Mouse (Mus musculus) heart, embryonic 16.5 days (tissue): ENCODE data around the gene Olfr769. TPM values are rescaled to one million over a fixed set of nuclear protein-coding genes. Genes with fewer than 3 reads are reported as not detected.

Source experiments
- polyA plus RNA-seq: library from polyadenylated mRNA; unstranded; fragments of >200 nt; fragmentation: Nextera tagmentation; extraction: Ambion mirVana; gene quantifications from 2 replicates; pipeline ENCODE4 v1.2.1, GENCODE M21; 2015

Olfr769 gene
- polyA plus RNA-seq, 1 experiment from 2014 or later = not detected

Other genes starting within 250 kb of the Olfr769 start
- gene Gdf11, start 226.1 kb downstream of the Olfr769 start, polyA plus RNA-seq = 1.7 and 2.0 TPM in 2 replicates
- gene Cd63, start 216.9 kb downstream of the Olfr769 start, polyA plus RNA-seq = 402 and 430 TPM in 2 replicates
- 13.0 and 14.6 TPM in 2 replicates for gene Rdh5, start 195.0 kb downstream of the Olfr769 start, polyA plus RNA-seq
- gene Bloc1s1, start 193.8 kb downstream of the Olfr769 start, polyA plus RNA-seq = 224 and 225 TPM in 2 replicates
- 10.3 and 11.9 TPM in 2 replicates for gene Itga7, start 184.0 kb downstream of the Olfr769 start, polyA plus RNA-seq
- gene Mettl7b, start 156.9 kb downstream of the Olfr769 start, polyA plus RNA-seq = 0.67 TPM in 1 of 2 replicates, not detected in the other
- not detected in 2 replicates for gene Olfr9, start 128.4 kb downstream of the Olfr769 start, polyA plus RNA-seq
- gene Olfr763, start 107.1 kb downstream of the Olfr769 start, polyA plus RNA-seq = not detected in 2 replicates
- not detected in 2 replicates for gene Olfr764-ps1, start 78.0 kb downstream of the Olfr769 start, polyA plus RNA-seq
- gene Olfr765, start 67.9 kb downstream of the Olfr769 start, polyA plus RNA-seq = not detected in 2 replicates
- not detected in 2 replicates for gene Olfr766-ps1, start 48.9 kb downstream of the Olfr769 start, polyA plus RNA-seq
- not detected in 2 replicates for gene Olfr767, start 35.0 kb downstream of the Olfr769 start, polyA plus RNA-seq
- gene Olfr768, start 18.5 kb downstream of the Olfr769 start, polyA plus RNA-seq = not detected in 2 replicates
- gene Olfr770, start 21.1 kb upstream of the Olfr769 start, polyA plus RNA-seq = not detected in 2 replicates
- not detected in 2 replicates for gene Olfr771, start 46.9 kb upstream of the Olfr769 start, polyA plus RNA-seq
- gene Olfr772, start 60.1 kb upstream of the Olfr769 start, polyA plus RNA-seq = not detected in 2 replicates
- not detected in 2 replicates for gene Olfr773, start 69.6 kb upstream of the Olfr769 start, polyA plus RNA-seq
- gene Olfr774, start 118.3 kb upstream of the Olfr769 start, polyA plus RNA-seq = not detected in 2 replicates
- not detected in 2 replicates for gene Olfr775, start 130.6 kb upstream of the Olfr769 start, polyA plus RNA-seq
- not detected in 2 replicates for gene Olfr776, start 141.3 kb upstream of the Olfr769 start, polyA plus RNA-seq
- gene Olfr777, start 153.6 kb upstream of the Olfr769 start, polyA plus RNA-seq = not detected in 2 replicates
- not detected in 2 replicates for gene Olfr780, start 200.3 kb upstream of the Olfr769 start, polyA plus RNA-seq
- not detected in 2 replicates for gene Olfr781, start 211.0 kb upstream of the Olfr769 start, polyA plus RNA-seq
- gene Olfr782, start 231.0 kb upstream of the Olfr769 start, polyA plus RNA-seq = not detected in 2 replicates